Mouse (Mus musculus) liver, adult 2 months (tissue): ENCODE measurements around the gene Hgf. TPM values are rescaled to one million over a fixed set of nuclear protein-coding genes. Genes with fewer than 3 reads are reported as not detected.

Source experiments
- DNase-seq: peaks from one replicate; pipeline ENCODE4 v3.0.0-alpha.2; 2011; ENCODE audit warnings: low read depth, low spot score; ENCODE audit errors: extremely low read depth
- H3K27ac ChIP-seq: fragments of 200-500 bp; replicated peaks from 2 replicates; pipeline ENCODE4 v1.5.1; 2012; ENCODE audit warnings: low read depth, mild to moderate bottlenecking, control low read depth, inconsistent platforms, low read length; ENCODE audit not compliant: insufficient read depth
- H3K27me3 ChIP-seq: fragments of 200-500 bp; 2 replicates; pipeline ENCODE4 v1.6.1; 2012; ENCODE audit warnings: mild to moderate bottlenecking, moderate library complexity, low read length, inconsistent platforms; ENCODE audit not compliant: control insufficient read depth, insufficient read depth
- H3K36me3 ChIP-seq: fragments of 200-500 bp; 2 replicates; pipeline ENCODE4 v1.6.1; 2012; ENCODE audit warnings: low read length, inconsistent platforms; ENCODE audit not compliant: control insufficient read depth, insufficient read depth
- H3K4me1 ChIP-seq: fragments of 200-500 bp; 2 replicates; pipeline ENCODE4 v1.6.1; 2011; ENCODE audit warnings: low read length; ENCODE audit not compliant: control insufficient read depth, insufficient read depth
- H3K4me3 ChIP-seq: fragments of 200-500 bp; 2 replicates; pipeline ENCODE4 v1.5.1; 2011; ENCODE audit warnings: low read depth, mild to moderate bottlenecking, control low read depth, low read length, moderate library complexity; ENCODE audit not compliant: insufficient read depth
- H3K79me2 ChIP-seq: fragments of 200-500 bp; 2 replicates; pipeline ENCODE4 v1.6.1; 2012; ENCODE audit warnings: inconsistent platforms, mild to moderate bottlenecking, low read length, moderate library complexity; ENCODE audit not compliant: control insufficient read depth, insufficient read depth
- H3K9ac ChIP-seq: fragments of 200-500 bp; 2 replicates; pipeline ENCODE4 v1.6.1; 2012; ENCODE audit warnings: low read depth, mild to moderate bottlenecking, control low read depth, inconsistent platforms, low read length
- CTCF ChIP-seq: fragments of 200-500 bp; IDR thresholded peaks from 2 replicates; pipeline ENCODE4 v1.5.1; 2011; ENCODE audit warnings: low read depth, low read length, control low read depth
- POLR2A ChIP-seq: fragments of 200-500 bp; IDR thresholded peaks from 2 replicates; pipeline ENCODE4 v1.6.1; 2011; ENCODE audit warnings: low read length, control low read depth; ENCODE audit not compliant: insufficient read depth; ENCODE audit errors: extremely low read depth
- WGBS: fragments of 180-500 bp; shearing (Covaris S2); methylation state at CpG from one replicate; pipeline ENCODE4 v1.1.7; 2018; 5-methylcytosine and 5-hydroxymethylcytosine counted together
- polyA plus RNA-seq: library from polyadenylated mRNA; depleted of rRNA; stranded (reverse); fragments of >200 nt; gene quantifications from 2 replicates; pipeline ENCODE4 v1.2.3, GENCODE M21; 2012
- total RNA-seq: library from RNA; depleted of rRNA; stranded (reverse); fragments of >200 nt; gene quantifications from 2 replicates; pipeline ENCODE4 v1.2.3, GENCODE M21; 2014

Hgf gene
- total and polyA plus RNA-seq, 2 experiments, result 2.9 to 33.4 TPM

DNA sequence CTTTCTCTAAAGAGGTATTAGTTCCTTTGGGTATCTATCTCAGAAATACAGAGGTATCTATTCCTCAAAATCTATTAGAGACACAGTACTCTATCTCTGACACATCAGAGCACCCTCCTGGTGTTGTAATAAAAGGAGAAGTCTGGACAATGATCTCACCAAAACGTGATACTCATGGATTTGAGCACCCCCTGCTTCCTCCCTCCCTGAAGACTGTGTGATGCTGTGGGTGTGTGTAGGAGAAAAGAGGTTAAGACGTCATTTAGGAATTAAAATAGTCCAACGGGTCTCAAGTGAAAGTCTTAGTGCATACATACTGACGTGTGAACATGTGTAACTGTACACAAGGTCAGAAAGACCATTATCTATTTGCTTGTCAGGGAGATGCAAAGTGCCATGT is 648 bp upstream of the Hgf start:
- no peaks in the 10 kb centered on the region for H3K27me3 ChIP-seq
- 49% methylated on average over 4 of the region's 4 CpGs for WGBS
- H3K4me3 ChIP-seq, result no peak overlapping the region
- no peaks in the 10 kb centered on the region for H3K36me3 ChIP-seq
- H3K4me1 ChIP-seq, result no peaks in the 10 kb centered on the region
- H3K79me2 ChIP-seq, result no peaks in the 10 kb centered on the region
- peak; percentile 7 for DNase-seq
- H3K9ac ChIP-seq, result no peak overlapping the region
- H3K27ac ChIP-seq, result no peak overlapping the region; the same call in 1 of the 2 replicates
- no peak for TF ChIP-seq CTCF
- no peak for TF ChIP-seq POLR2A

DNA sequence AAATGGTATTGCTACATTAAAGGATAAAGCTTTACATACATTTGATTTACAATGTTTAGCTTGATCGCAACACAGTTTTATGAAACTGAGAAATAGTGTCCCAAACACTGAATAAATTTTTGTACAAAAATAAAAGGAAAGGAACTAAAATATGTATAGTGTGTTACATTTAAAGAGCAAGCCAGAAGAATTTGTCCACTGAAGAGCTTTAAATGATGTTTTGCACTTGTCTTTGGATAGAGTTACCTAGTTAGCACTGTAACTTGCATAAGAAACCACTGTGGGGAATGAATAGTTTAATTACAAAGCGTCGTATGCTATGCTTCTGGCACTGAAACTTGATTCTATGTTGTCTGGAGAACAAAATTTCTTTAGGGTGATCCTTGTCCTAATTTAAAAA is 7.0 kb downstream of the Hgf start:
- no peaks in the 10 kb centered on the region for H3K4me1 ChIP-seq
- 90% methylated on average over 3 of the region's 3 CpGs for WGBS

DNA sequence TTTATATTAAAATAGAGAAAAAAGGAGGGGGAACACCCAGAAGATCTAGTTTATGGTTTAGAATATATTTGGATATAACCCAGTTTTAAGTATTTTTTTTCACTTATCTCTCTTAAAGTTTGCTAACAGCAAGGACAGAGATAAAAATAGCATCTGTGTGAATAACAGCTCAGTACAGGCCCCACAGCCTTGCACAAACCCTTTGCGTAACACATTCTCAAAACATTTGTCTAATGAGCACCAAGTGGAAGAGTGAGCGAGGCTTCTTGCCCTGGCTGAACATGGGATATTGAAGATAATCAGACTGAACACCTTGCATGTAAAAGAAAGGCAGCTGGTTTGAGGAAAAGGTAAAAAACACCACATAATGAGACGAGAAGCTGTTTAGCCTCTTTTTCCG is 15.7 kb downstream of the Hgf start:
- DNase-seq, result no peak
- no peak overlapping the region for H3K4me3 ChIP-seq
- H3K79me2 ChIP-seq, result no peaks in the 10 kb centered on the region
- no peak for TF ChIP-seq POLR2A
- no peak for TF ChIP-seq CTCF
- peaks cover 3% of the 10 kb centered on the region; the same call in 1 of the 2 replicates for H3K36me3 ChIP-seq
- H3K4me1 ChIP-seq, result no peaks in the 10 kb centered on the region
- WGBS, result 77% methylated on average over 4 of the region's 4 CpGs
- H3K9ac ChIP-seq, result no peak overlapping the region
- H3K27ac ChIP-seq, result no peak overlapping the region
- H3K27me3 ChIP-seq, result no peaks in the 10 kb centered on the region

More for the DNA sequence above, 7.0 kb downstream of the Hgf start:
- Histone ChIP-seq H3K79me2 (no peaks in the 10 kb centered on the region), H3K27me3 (no peaks in the 10 kb centered on the region), H3K36me3 (no peaks in the 10 kb centered on the region), H3K27ac (no peak overlapping the region), H3K4me3 (no peak overlapping the region), H3K9ac (no peak overlapping the region)
- TF ChIP-seq POLR2A, result no peak
- no peak for TF ChIP-seq CTCF
- DNase-seq, result no peak

DNA sequence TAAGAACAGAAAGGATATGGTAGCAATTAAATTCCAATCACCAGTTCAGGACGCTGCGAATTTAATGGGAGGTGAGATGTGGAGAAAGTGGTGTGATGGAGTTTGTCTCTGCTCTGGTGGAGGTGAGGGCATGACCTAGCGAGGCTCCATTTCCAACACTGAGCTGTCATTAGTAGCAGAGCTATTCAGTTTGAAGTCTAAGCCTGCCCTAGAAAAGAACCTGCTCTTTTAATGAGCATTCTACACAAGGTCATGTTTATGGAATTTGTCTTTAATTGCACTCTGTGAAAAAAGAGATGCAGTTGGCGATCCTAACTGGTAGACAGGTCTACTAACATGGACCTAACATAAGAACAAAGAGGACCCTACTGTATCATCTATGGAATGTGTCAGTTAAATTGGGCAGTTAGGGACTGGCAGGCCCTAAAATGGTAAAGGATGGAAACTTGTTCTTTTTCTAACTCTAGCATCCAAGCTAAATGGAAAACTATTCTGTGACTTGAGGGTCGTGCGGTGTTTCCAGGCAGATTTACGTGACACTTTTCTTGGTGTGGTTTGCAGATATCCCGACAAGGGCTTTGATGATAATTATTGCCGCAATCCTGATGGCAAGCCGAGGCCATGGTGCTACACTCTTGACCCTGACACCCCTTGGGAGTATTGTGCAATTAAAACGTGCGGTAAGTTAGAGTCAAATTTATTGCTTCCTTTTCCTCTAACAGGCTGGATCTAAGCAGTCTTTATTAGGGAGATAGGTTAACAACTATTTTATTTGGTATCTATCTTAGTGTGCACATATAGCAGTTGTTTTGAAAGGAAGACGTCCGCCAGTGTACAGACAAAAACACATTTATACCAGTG is 24.8 kb downstream of the Hgf start:
- 72% methylated on average over 14 of the region's 14 CpGs for WGBS
- H3K27me3 ChIP-seq, result no peaks in the 10 kb centered on the region
- TF ChIP-seq CTCF (no peak), POLR2A (no peak)
- H3K79me2 ChIP-seq, result no peaks in the 10 kb centered on the region
- no peak overlapping the region for H3K4me3 ChIP-seq
- peaks cover 2% of the 10 kb centered on the region; the same call in 1 of the 2 replicates for H3K36me3 ChIP-seq
- H3K4me1 ChIP-seq, result no peaks in the 10 kb centered on the region
- no peak overlapping the region for H3K27ac ChIP-seq
- no peak for DNase-seq
- no peak overlapping the region for H3K9ac ChIP-seq

DNA sequence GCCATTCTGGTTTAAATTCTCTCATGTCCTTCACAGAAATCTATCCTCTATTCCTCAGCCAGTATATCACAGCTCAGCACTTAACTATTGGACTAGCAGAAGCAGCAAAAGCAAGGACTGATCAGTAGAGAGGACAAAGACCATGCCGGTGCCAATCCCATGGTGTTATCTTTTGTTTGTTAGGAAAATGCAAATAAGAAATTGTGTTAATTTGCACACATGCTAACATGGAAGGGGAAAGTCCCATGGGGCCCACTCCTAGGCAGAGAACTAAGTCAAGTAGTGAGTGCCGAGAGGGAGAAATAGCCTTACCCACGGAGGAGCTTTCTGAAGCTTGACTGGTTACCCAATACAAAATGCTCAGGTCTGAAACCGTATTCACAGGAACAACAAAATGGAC is 42.4 kb downstream of the Hgf start:
- no peaks in the 10 kb centered on the region for H3K27me3 ChIP-seq
- H3K4me1 ChIP-seq, result no peaks in the 10 kb centered on the region
- no peaks in the 10 kb centered on the region for H3K36me3 ChIP-seq
- no peaks in the 10 kb centered on the region for H3K79me2 ChIP-seq
- DNase-seq, result no peak
- no peak overlapping the region for H3K9ac ChIP-seq
- H3K27ac ChIP-seq, result no peak overlapping the region
- TF ChIP-seq POLR2A (no peak), CTCF (no peak)
- WGBS, result 77% methylated on average over 4 of the region's 4 CpGs
- H3K4me3 ChIP-seq, result no peak overlapping the region

DNA sequence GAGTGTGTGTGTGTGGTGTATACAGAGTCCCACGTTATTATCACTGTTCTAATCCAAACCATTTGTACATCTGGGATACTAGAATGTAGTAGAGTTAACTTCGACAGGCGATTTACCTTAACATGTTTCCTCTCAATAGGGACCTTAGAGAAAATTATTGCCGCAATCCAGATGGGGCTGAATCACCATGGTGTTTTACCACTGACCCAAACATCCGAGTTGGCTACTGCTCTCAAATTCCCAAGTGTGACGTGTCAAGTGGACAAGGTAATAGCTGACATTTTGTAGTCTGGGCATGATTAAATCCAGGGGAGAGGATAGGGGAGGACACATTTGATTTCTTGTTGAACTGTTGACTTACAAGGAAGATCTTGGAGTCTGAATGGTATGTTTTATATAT is 44.7 kb downstream of the Hgf start:
- DNase-seq, result no peak
- WGBS, result 73% methylated on average over 6 of the region's 6 CpGs
- TF ChIP-seq POLR2A (no peak), CTCF (no peak)

More for the DNA sequence above, 44.7 kb downstream of the Hgf start:
- Histone ChIP-seq H3K4me1 (no peaks in the 10 kb centered on the region), H3K4me3 (no peak overlapping the region), H3K9ac (no peak overlapping the region), H3K36me3 (no peaks in the 10 kb centered on the region), H3K79me2 (no peaks in the 10 kb centered on the region), H3K27ac (no peak overlapping the region), H3K27me3 (no peaks in the 10 kb centered on the region)
